Mouse (Mus musculus): Measurements from ENCODE around the gene Olfr372. TPM values are rescaled to one million over a fixed set of nuclear protein-coding genes. Genes with fewer than 3 reads are reported as not detected.
"Not testable (repeated sequence)": the region's sequence is repeated elsewhere in the genome, so short reads cannot be mapped to it uniquely, and the experiment has no call there.

Olfr372 gene
- polyA plus RNA-seq, 1 experiment from 2014 or later = not detected

- not testable (repeated sequence) for H3K4me3 ChIP-seq (ENCODE audit: inconsistent target); H3K36me3 ChIP-seq (ENCODE audit: inconsistent target); H3K27ac ChIP-seq; H3K79me2 ChIP-seq (ENCODE audit: inconsistent target)
Observed at GRCm38 (mm10) chr8:72054633-72055032, 13.6 kb downstream of the Olfr372 start.

DNA sequence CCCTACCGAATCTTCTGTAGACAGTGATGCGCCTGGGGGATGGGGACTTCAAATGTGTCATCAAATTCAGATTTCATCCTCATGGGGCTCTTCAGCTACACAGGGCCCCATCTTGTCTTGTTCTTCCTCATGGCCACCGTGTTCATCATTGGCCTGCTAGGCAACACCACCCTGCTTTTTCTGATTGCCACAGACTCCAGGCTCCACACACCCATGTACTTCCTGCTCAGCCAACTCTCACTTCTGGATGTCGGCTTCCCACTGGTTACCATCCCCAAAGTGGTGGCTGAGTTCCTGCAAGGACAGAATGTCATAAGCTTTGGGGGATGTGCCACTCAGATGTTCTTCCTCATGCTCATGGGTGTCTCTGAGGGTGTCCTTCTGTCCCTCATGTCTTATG is 16.6 kb downstream of the Olfr372 start:
- not testable (repeated sequence) for H3K79me2 ChIP-seq (ENCODE audit: inconsistent target); H3K27ac ChIP-seq; H3K4me3 ChIP-seq (ENCODE audit: inconsistent target); H3K36me3 ChIP-seq (ENCODE audit: inconsistent target)
- WGBS (ENCODE audit: missing documents) = 100% methylated on average over 2 of the region's 4 CpGs

- not testable (repeated sequence) for H3K27ac ChIP-seq; H3K4me3 ChIP-seq (ENCODE audit: inconsistent target); H3K79me2 ChIP-seq (ENCODE audit: inconsistent target); H3K36me3 ChIP-seq (ENCODE audit: inconsistent target)
- no CpG with 5 or more reads among the region's 1 CpGs for WGBS (ENCODE audit: missing documents)
Observed at GRCm38 (mm10) chr8:72066819-72067399, 25.9 kb downstream of the Olfr372 start.

GRCm38 (mm10) chr8:72082877-72083276 is 41.9 kb downstream of the Olfr372 start, which contains the start of gene Olfr373:
Gene Olfr373, plus strand, starts transcription at chr8:72083177.
- H3K4me3 ChIP-seq (ENCODE audit: inconsistent target); H3K79me2 ChIP-seq (ENCODE audit: inconsistent target); H3K36me3 ChIP-seq (ENCODE audit: inconsistent target); H3K27ac ChIP-seq: not testable (repeated sequence)

DNA sequence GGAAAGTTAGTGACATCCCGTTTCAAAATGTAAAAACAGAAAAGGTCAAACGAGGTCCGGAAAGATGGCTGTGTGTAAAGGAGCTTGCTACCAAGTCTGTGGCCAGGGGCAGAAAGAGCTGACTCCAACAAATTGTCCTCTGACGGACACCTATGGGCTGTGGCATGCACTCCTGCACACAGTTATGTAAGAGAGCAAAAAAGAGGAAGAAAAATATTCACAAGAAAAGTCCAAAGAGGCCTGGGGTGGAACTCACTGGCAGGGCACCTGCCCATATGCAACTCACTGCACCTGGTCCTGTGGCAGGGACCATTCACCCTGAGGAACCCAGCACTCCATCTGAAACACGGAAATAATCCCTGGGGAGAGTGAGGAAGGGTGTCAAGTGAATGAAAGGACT is 43.7 kb downstream of the Olfr372 start:
- WGBS (ENCODE audit: missing documents) = 7% methylated on average over 5 of the region's 5 CpGs
- no peak overlapping the region for H3K27ac ChIP-seq
- no peaks in the 10 kb centered on the region for H3K79me2 ChIP-seq (ENCODE audit: inconsistent target)
- H3K36me3 ChIP-seq (ENCODE audit: inconsistent target) = no peaks in the 10 kb centered on the region
- no peak overlapping the region for H3K4me3 ChIP-seq (ENCODE audit: inconsistent target)

DNA sequence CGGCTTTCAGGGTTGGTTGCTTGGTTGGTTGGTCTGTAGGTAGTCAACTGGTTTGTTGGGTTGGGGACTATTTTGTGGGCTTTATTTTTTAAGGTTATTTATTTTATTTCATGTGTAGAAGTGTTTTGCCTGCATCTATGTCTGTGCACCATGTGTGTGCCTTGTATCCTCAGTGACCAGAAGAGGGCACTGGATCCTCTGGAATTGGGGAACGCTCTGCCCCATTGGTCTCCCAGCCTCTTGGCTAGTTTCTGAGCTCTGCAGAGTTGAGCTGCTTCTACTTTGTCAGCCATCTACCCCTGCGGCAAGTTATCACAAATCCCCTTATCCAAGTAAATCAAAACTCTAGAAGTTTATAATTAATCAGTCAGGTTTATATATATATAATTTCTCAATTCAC is 46.6 kb downstream of the Olfr372 start:
- 95% methylated on average over 3 of the region's 3 CpGs for WGBS (ENCODE audit: missing documents)
- not testable (repeated sequence) for H3K79me2 ChIP-seq (ENCODE audit: inconsistent target); H3K27ac ChIP-seq; H3K36me3 ChIP-seq (ENCODE audit: inconsistent target); H3K4me3 ChIP-seq (ENCODE audit: inconsistent target)

DNA sequence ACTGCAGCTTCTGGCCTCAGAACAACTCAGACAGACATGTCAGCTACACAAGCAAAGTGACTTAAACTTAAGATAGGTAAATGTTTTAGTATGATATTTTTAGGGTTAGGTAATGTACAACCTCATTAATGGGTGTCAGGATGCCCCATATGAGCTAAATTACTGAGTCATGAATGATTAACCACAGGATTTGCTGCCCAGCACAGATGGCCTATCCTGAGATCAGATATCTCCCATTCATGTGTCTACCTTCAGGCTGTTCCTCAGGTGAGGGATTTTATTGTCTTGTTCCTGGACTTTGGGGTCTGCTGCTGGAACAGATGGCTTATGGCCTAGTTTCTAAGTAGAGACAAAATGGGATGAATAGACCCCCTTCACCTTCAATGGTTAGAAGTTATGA is 55.7 kb downstream of the Olfr372 start:
- H3K4me3 ChIP-seq (ENCODE audit: inconsistent target); H3K79me2 ChIP-seq (ENCODE audit: inconsistent target); H3K36me3 ChIP-seq (ENCODE audit: inconsistent target); H3K27ac ChIP-seq: not testable (repeated sequence)

DNA sequence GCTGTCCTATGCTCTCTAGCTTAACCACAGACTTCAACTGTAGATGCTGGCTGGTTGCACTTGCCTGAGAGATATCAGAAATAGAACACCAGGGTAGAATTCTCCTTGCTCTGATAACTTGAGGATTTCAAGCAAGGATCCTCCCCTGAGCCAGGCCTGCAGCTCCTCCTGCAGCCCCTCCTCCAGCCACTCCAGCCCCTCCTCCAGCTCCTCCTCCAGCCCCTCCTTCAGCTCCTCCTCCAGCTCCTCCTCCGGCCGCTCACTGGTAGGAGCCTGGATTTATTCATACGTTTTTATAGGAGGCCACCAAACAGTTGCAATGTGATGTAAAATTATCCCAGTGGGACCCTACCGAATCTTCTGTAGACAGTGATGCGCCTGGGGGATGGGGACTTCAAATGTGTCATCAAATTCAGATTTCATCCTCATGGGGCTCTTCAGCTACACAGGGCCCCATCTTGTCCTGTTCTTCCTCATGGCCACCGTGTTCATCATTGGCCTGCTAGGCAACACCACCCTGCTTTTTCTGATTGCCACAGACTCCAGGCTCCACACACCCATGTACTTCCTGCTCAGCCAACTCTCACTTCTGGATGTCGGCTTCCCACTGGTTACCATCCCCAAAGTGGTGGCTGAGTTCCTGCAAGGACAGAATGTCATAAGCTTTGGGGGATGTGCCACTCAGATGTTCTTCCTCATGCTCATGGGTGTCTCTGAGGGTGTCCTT is 58.5 kb downstream of the Olfr372 start:
- H3K4me3 ChIP-seq (ENCODE audit: inconsistent target); H3K79me2 ChIP-seq (ENCODE audit: inconsistent target); H3K27ac ChIP-seq; H3K36me3 ChIP-seq (ENCODE audit: inconsistent target): not testable (repeated sequence)
- WGBS (ENCODE audit: missing documents) = 82% methylated on average over 4 of the region's 7 CpGs

DNA sequence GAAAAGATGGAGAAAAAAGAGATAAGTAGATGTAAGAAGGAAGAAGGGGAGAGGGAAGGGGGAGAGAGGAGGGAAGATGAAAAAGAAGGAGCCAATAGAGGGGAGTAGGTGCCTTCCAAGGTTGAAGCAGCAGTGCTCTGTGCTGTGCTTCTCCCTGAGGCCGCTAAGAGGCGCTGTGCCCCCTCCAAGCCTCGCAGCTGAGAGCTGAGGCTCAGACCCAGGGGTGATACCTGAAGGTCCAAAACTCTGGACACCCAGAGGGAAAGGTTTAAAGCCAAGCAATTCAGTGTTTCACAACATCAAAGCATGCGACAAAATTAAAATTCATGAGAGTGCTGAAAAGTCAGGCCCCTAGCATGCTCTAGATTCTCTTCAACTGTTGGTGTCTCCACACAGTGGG is 64.1 kb downstream of the Olfr372 start:
- H3K79me2 ChIP-seq (ENCODE audit: inconsistent target) = no peaks in the 10 kb centered on the region
- no peak overlapping the region for H3K27ac ChIP-seq
- no peaks in the 10 kb centered on the region for H3K36me3 ChIP-seq (ENCODE audit: inconsistent target)
- no peak overlapping the region for H3K4me3 ChIP-seq (ENCODE audit: inconsistent target)
- WGBS (ENCODE audit: missing documents) = 29% methylated on average over 4 of the region's 4 CpGs

GRCm38 (mm10) chr8:72106740-72107139 is 65.7 kb downstream of the Olfr372 start, which contains the start of gene Olfr374:
Gene Olfr374, plus strand, starts transcription at chr8:72107040.
- Histone ChIP-seq H3K4me3 (ENCODE audit: inconsistent target) (no peak within 1 kb of the TSS), H3K79me2 (ENCODE audit: inconsistent target) (no peaks in the 10 kb centered on the region), H3K27ac (no peak within 1 kb of the TSS), H3K36me3 (ENCODE audit: inconsistent target) (no peaks in the 10 kb centered on the region)
- WGBS (ENCODE audit: missing documents) = 100% methylated on average over 3 of the region's 3 CpGs

Other genes with a start within 250 kb of the Olfr372 start
- gene Zfp709, start 159.2 kb upstream of the Olfr372 start, polyA plus RNA-seq (2018) = 8.3 to 10.1 TPM (median 9.2 TPM) in 3 replicates
- gene Zfp882, start 132.6 kb upstream of the Olfr372 start, polyA plus RNA-seq (2018) = 0.77 to 1.7 TPM (median 1.1 TPM) in 3 replicates
- gene Zfp617, start 132.6 kb upstream of the Olfr372 start, polyA plus RNA-seq (2018) = 11.8 to 35.6 TPM (median 15.9 TPM) in 3 replicates
- gene Zfp961, start 90.2 kb upstream of the Olfr372 start, polyA plus RNA-seq (2018) = 8.4 to 12.3 TPM (median 9.8 TPM) in 3 replicates
- 4.8 to 31.0 TPM (median 8.7 TPM) in 3 replicates for gene Cyp4f18, start 31.6 kb upstream of the Olfr372 start, polyA plus RNA-seq (2018)
- gene Olfr373, start 42.0 kb downstream of the Olfr372 start, polyA plus RNA-seq (2018) = not detected in 3 replicates
- not detected in 3 replicates for gene Olfr374, start 65.8 kb downstream of the Olfr372 start, polyA plus RNA-seq (2018)
- gene Tpm4, start 93.8 kb downstream of the Olfr372 start, polyA plus RNA-seq (2018) = 152 to 252 TPM (median 227 TPM) in 3 replicates
- gene Rab8a, start 120.0 kb downstream of the Olfr372 start, polyA plus RNA-seq (2018) = 103 to 457 TPM (median 106 TPM) in 3 replicates
- 0.14 to 0.27 TPM (median 0.20 TPM) in 3 replicates for gene Hsh2d, start 148.4 kb downstream of the Olfr372 start, polyA plus RNA-seq (2018)
- not detected in 3 replicates for gene Cib3, start 171.6 kb downstream of the Olfr372 start, polyA plus RNA-seq (2018)
- gene Gm11034, start 172.4 kb downstream of the Olfr372 start, polyA plus RNA-seq (2018) = not detected in 3 replicates
- 53.0 to 65.8 TPM (median 59.4 TPM) in 3 replicates for gene Fam32a, start 178.5 kb downstream of the Olfr372 start, polyA plus RNA-seq (2018)
- gene Ap1m1, start 198.8 kb downstream of the Olfr372 start, polyA plus RNA-seq (2018) = 43.7 to 76.1 TPM (median 50.7 TPM) in 3 replicates

All from macrophage (primary cell).